Mouse (Mus musculus): ENCODE results near the gene Gm11437. TPM values are rescaled to one million over a fixed set of nuclear protein-coding genes. Genes with fewer than 3 reads are reported as not detected.

Gm11437 gene
- total RNA-seq, 2 experiments from 2014 or later: not detected

Other genes starting within 250 kb of the Gm11437 start
- 28.4 and 29.5 TPM in 2 replicates for gene Ddx52, start 225.4 kb downstream of the Gm11437 start, total RNA-seq (2014; fragmentation: Nextera tagmentation)
- 72.2 and 84.9 TPM in 2 replicates for gene Ddx52, start 225.4 kb downstream of the Gm11437 start, total RNA-seq (2017)
- gene Synrg, start 203.0 kb downstream of the Gm11437 start, total RNA-seq (2014; fragmentation: Nextera tagmentation): 18.6 and 23.2 TPM in 2 replicates
- gene Synrg, start 203.0 kb downstream of the Gm11437 start, total RNA-seq (2017): 12.0 and 13.7 TPM in 2 replicates
- not detected in 2 replicates for gene Dusp14, start 98.2 kb downstream of the Gm11437 start, total RNA-seq (2014; fragmentation: Nextera tagmentation)
- gene Dusp14, start 98.2 kb downstream of the Gm11437 start, total RNA-seq (2017): 0.31 TPM in 1 of 2 replicates, not detected in the other
- gene Tada2a, start 37.9 kb downstream of the Gm11437 start, total RNA-seq (2014; fragmentation: Nextera tagmentation): 27.1 and 29.0 TPM in 2 replicates
- 20.0 and 22.2 TPM in 2 replicates for gene Tada2a, start 37.9 kb downstream of the Gm11437 start, total RNA-seq (2017)
- gene Acaca, start 37.8 kb downstream of the Gm11437 start, total RNA-seq (2014; fragmentation: Nextera tagmentation): 28.9 and 40.2 TPM in 2 replicates
- 34.7 and 38.5 TPM in 2 replicates for gene Acaca, start 37.8 kb downstream of the Gm11437 start, total RNA-seq (2017)

Data from granulocyte monocyte progenitor cell, adult 5-6 weeks (primary cell).